Mouse (Mus musculus): Measurements from ENCODE around the gene Olfr1195. TPM values are rescaled to one million over a fixed set of nuclear protein-coding genes. Genes with fewer than 3 reads are reported as not detected.
"Not testable (repeated sequence)": the region's sequence is repeated elsewhere in the genome, so short reads cannot be mapped to it uniquely, and the experiment has no call there.

Gene Olfr1195
- not detected for total RNA-seq (2021)
- long read RNA-seq, experiment 1, result 0 reads
- long read RNA-seq, experiment 2, result 0 reads

DNA sequence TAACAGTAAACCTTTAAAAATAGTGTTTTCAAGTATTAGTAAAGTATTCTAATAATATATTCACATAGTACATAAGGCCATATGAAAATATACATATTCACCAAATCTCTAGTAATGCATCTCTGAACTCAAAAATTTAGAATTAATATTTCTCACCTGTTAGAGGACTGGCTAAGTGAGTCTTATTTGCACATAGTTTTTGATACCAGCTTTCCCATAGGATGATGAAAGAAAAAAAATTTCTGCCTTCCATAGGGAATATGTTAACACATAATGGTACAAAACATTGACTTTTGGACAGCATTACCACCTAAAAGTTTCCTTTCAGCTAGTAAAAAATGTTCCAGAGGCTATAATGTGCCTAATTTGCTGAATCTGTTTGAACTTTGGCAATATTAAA is at the start of gene Olfr1195:
Gene Olfr1195 (minus strand): TSS at position 101 of the 400 bp plus-strand sequence.
- DNase-seq (ENCODE audit: low spot score in 2 of 2), result no peak
- no peak within 1 kb of the TSS for H3K4me3 ChIP-seq
- no peak within 1 kb of the TSS for H3K27ac ChIP-seq
- TF ChIP-seq CTCF (conservative IDR thresholded peaks at IDR 0.05), result no peak

DNA sequence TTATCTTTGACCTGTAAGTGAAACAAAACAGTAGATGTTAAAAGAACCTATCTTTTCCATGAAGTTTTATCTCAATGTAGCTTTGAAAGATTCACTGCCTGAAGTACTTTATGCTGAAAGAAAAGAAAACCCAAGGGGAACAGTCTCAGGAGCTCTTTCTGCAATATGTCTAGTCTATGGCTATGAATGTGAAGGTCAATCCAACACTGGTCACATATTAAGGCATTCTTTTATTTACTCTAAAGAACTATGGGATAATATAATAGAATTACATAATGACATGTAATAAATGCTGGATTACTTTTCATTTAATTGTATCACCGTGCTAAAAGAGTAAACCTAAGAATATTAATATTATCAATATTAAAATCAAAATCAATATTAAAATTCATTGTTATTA is 43.3 kb upstream of the Olfr1195 start, which contains the start of gene Olfr1197:
Gene Olfr1197 (minus strand): TSS at position 101 of the 400 bp plus-strand sequence.
- no peak for DNase-seq (ENCODE audit: low spot score in 2 of 2)
- H3K4me3 ChIP-seq, result no peak within 1 kb of the TSS
- H3K27ac ChIP-seq, result no peak within 1 kb of the TSS
- no peak for TF ChIP-seq CTCF (conservative IDR thresholded peaks at IDR 0.05)

GRCm38 (mm10) chr2:88704497-88704896 is 15.5 kb upstream of the Olfr1195 start, which contains the start of gene Olfr1196:
Gene Olfr1196 (minus strand): TSS chr2:88704597.
- no peak for TF ChIP-seq CTCF (conservative IDR thresholded peaks at IDR 0.05)
- no peak for DNase-seq (ENCODE audit: low spot score in 2 of 2)
- Histone ChIP-seq H3K27ac (no peak within 1 kb of the TSS), H3K4me3 (no peak within 1 kb of the TSS)

GRCm38 (mm10) chr2:88675328-88675727 is 13.7 kb downstream of the Olfr1195 start, which contains the start of gene Olfr1193:
Gene Olfr1193 (plus strand): TSS chr2:88675628.
- DNase-seq (ENCODE audit: low spot score in 2 of 2), result not testable (repeated sequence)

GRCm38 (mm10) chr2:88648209-88648608 is 40.8 kb downstream of the Olfr1195 start, which contains the start of gene Olfr1192-ps1:
Gene Olfr1192-ps1 (plus strand): TSS chr2:88648509.
- no peak for TF ChIP-seq CTCF (conservative IDR thresholded peaks at IDR 0.05)
- H3K27ac ChIP-seq, result no peak within 1 kb of the TSS
- no peak for DNase-seq (ENCODE audit: low spot score in 2 of 2)
- no peak within 1 kb of the TSS for H3K4me3 ChIP-seq

More at GRCm38 (mm10) chr2:88675328-88675727, 13.7 kb downstream of the Olfr1195 start, which contains the start of gene Olfr1193:
- H3K4me3 ChIP-seq, H3K27ac ChIP-seq: not testable (repeated sequence)

DNA sequence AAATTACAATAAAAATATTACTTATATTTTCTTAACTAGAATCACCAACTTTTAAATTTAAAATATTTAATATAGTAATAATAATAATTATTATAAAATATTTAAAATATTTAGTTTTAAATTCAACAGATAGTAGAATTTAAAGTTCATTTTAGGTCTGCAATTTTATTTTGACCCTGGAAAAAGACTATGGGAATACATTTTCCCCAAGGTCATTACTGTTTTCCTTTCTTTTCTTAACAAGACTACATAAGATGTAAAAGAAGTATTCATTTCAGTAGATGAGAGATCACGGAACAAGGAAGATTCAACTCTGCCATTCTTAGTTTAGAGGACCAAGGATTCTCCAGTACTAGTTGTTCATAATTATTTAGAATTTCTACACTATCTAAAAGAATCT is 48.7 kb downstream of the Olfr1195 start, which contains the start of gene Olfr1191-ps1:
Gene Olfr1191-ps1 (plus strand): TSS at position 301 of the 400 bp plus-strand sequence.
- DNase-seq (ENCODE audit: low spot score in 2 of 2); H3K4me3 ChIP-seq; H3K27ac ChIP-seq: not testable (repeated sequence)

Other genes with a start within 250 kb of the Olfr1195 start
- not detected for gene Gm13757, start 240.1 kb downstream of the Olfr1195 start, total RNA-seq (2021)
- not detected for gene Olfr1183, start 234.3 kb downstream of the Olfr1195 start, total RNA-seq (2021)
- not detected for gene Olfr1184, start 205.6 kb downstream of the Olfr1195 start, total RNA-seq (2021)
- gene Olfr1185-ps1, start 195.9 kb downstream of the Olfr1195 start, total RNA-seq (2021), result not detected
- not detected for gene Olfr1186, start 170.6 kb downstream of the Olfr1195 start, total RNA-seq (2021)
- not detected for gene Olfr1188, start 132.3 kb downstream of the Olfr1195 start, total RNA-seq (2021)
- not detected for gene Olfr1189, start 102.7 kb downstream of the Olfr1195 start, total RNA-seq (2021)
- under 1 TPM in 1 of 2 experiments, not detected in 1; 0.08 TPM for gene Olfr1191-ps1, start 48.6 kb downstream of the Olfr1195 start, total RNA-seq (2021)
- not detected for gene Olfr1192-ps1, start 40.7 kb downstream of the Olfr1195 start, total RNA-seq (2021)
- not detected for gene Olfr1193, start 13.6 kb downstream of the Olfr1195 start, total RNA-seq (2021)
- gene Olfr1196, start 15.4 kb upstream of the Olfr1195 start, total RNA-seq (2021), result not detected
- gene Olfr1197, start 43.2 kb upstream of the Olfr1195 start, total RNA-seq (2021), result not detected
- gene Olfr1198, start 62.2 kb upstream of the Olfr1195 start, total RNA-seq (2021), result not detected
- not detected for gene Olfr1199, start 71.3 kb upstream of the Olfr1195 start, total RNA-seq (2021)
- gene Olfr1200, start 81.3 kb upstream of the Olfr1195 start, total RNA-seq (2021), result not detected
- gene Olfr1201, start 103.8 kb upstream of the Olfr1195 start, total RNA-seq (2021), result not detected
- gene Olfr1202, start 125.3 kb upstream of the Olfr1195 start, total RNA-seq (2021), result not detected
- gene Olfr1205, start 140.6 kb upstream of the Olfr1195 start, total RNA-seq (2021), result not detected
- not detected for gene Olfr1204, start 160.1 kb upstream of the Olfr1195 start, total RNA-seq (2021)
- not detected for gene Olfr1206, start 174.0 kb upstream of the Olfr1195 start, total RNA-seq (2021)
- not detected for gene Olfr1208, start 213.1 kb upstream of the Olfr1195 start, total RNA-seq (2021)
- gene Olfr1209, start 226.0 kb upstream of the Olfr1195 start, total RNA-seq (2021), result not detected
- not detected for gene Olfr1211, start 248.9 kb upstream of the Olfr1195 start, total RNA-seq (2021)

Measured in layer of hippocampus, adult 2 months (tissue).